Mouse (Mus musculus): ENCODE measurements around the gene Wdr11. TPM values are rescaled to one million over a fixed set of nuclear protein-coding genes. Genes with fewer than 3 reads are reported as not detected.

The Wdr11 gene
- total and polyA plus RNA-seq, 3 experiments = 24.8 to 37.6 (median 26.1) TPM

- H3K9me3 ChIP-seq (replicated peaks; ENCODE audit: low read length) = no peaks in the 10 kb centered on the region
- no peaks in the 10 kb centered on the region for H3K79me2 ChIP-seq (replicated peaks; ENCODE audit: control insufficient read depth, extremely low read depth, insufficient read depth, poor library complexity, severe bottlenecking)
- H3K9ac ChIP-seq (ENCODE audit: insufficient read depth, low read depth) = no peak overlapping the region
- H3K27me3 ChIP-seq (replicated peaks) = peaks cover 73% of the 10 kb centered on the region
- no peak overlapping the region for H3K4me3 ChIP-seq (replicated peaks in 1 of 3; ENCODE audit: low read depth in 2 of 3, low read length in 2 of 3, poor library complexity in 1 of 3)
- no peak for DNase-seq (ENCODE audit: extremely low read depth)
- no peak overlapping the region for H3K4me2 ChIP-seq (ENCODE audit: insufficient read depth, low read depth, poor library complexity, severe bottlenecking)
- H3K4me1 ChIP-seq (ENCODE audit: control insufficient read depth in 1 of 2, insufficient read depth in 2 of 2) = no peaks in the 10 kb centered on the region
- no peaks in the 10 kb centered on the region for H3K36me3 ChIP-seq (replicated peaks in 1 of 2; ENCODE audit: control insufficient read depth in 1 of 2, insufficient read depth in 1 of 2, low read length in 1 of 2)
- in situ Hi-C loops (cut with MboI; ENCODE audit: low pct_ligation_motif_present, low pct_unique_long_range_greater_than_20kb, low sequenced_read_pairs) = no loop called here
- dilution Hi-C loops (cut with MboI; ENCODE audit: extremely low pct_ligation_motif_present, extremely low pct_unique_long_range_greater_than_20kb, low sequenced_read_pairs) = no loop called here
- TF ChIP-seq CTCF (conservative IDR thresholded peaks at IDR 0.05 in 1 of 2, IDR thresholded peaks at IDR 0.05 in 1 of 2; ENCODE audit: low read depth in 2 of 2, low read length in 2 of 2) (no peak), PAX5 (IDR thresholded peaks at IDR 0.05; ENCODE audit: low read length) (no peak), MEF2A (IDR thresholded peaks at IDR 0.05; ENCODE audit: borderline replicate concordance, low read depth, low read length) (no peak)
- H3K27ac ChIP-seq (ENCODE audit: insufficient read depth, low read depth) = no peak overlapping the region
Observed at GRCm38 (mm10) chr7:129655604-129656226, 64.1 kb downstream of the Wdr11 start.

DNA sequence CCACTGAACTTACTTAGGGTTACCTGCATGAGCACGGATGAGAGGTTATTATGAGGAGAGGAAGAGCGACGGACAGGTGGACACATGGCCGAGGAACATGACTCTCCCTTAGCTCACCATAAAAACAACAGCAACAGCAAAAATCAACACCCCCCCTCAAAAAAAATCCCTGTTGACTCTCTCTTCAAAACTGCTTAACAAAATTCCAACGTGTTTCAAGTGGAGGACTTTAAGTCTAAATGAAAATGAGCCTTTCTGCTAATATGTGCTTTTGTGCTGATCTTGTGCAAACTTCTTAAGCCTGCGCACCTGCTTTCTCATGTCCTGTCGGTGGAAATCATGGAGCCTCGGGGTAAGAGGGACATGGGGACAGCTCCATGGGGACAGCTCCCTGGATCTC is 66.2 kb downstream of the Wdr11 start:
- no peak for TF ChIP-seq TBP (conservative IDR thresholded peaks at IDR 0.05; ENCODE audit: low read depth, low read length)
- no peak for TF ChIP-seq POLR2AphosphoS2 (IDR thresholded peaks at IDR 0.05; ENCODE audit: low read depth, low read length)
- no peak for TF ChIP-seq MEF2A (IDR thresholded peaks at IDR 0.05; ENCODE audit: borderline replicate concordance, low read depth, low read length)
- TF ChIP-seq MAX (IDR thresholded peaks at IDR 0.05; ENCODE audit: low read length) = no peak
- TF ChIP-seq MYC (IDR thresholded peaks at IDR 0.05; ENCODE audit: low read depth, low read length) = no peak
- TF ChIP-seq RAD21 (IDR thresholded peaks at IDR 0.05; ENCODE audit: low read depth, low read length) = no peak
- TF ChIP-seq POLR2A (IDR thresholded peaks at IDR 0.05; ENCODE audit: low read depth, low read length) = no peak
- no peak for TF ChIP-seq NRF1 (IDR thresholded peaks at IDR 0.05; ENCODE audit: low read depth, low read length)
- no peak for TF ChIP-seq TCF12 (IDR thresholded peaks at IDR 0.05; ENCODE audit: low read depth, low read length)
- TF ChIP-seq RCOR1 (conservative IDR thresholded peaks at IDR 0.05; ENCODE audit: low read depth, low read length) = no peak
- TF ChIP-seq JUND (conservative IDR thresholded peaks at IDR 0.05; ENCODE audit: low read depth, low read length) = no peak
- Histone ChIP-seq H3K27me3 (replicated peaks) (peaks cover 72% of the 10 kb centered on the region), H3K9ac (ENCODE audit: insufficient read depth, low read depth) (no peak overlapping the region), H3K9me3 (replicated peaks; ENCODE audit: low read length) (no peaks in the 10 kb centered on the region), H3K27ac (ENCODE audit: insufficient read depth, low read depth) (no peak overlapping the region), H3K79me2 (replicated peaks; ENCODE audit: control insufficient read depth, extremely low read depth, insufficient read depth, poor library complexity, severe bottlenecking) (no peaks in the 10 kb centered on the region), H3K4me3 (replicated peaks in 1 of 3; ENCODE audit: low read depth in 2 of 3, low read length in 2 of 3, poor library complexity in 1 of 3) (no peak overlapping the region), H3K4me2 (ENCODE audit: insufficient read depth, low read depth, poor library complexity, severe bottlenecking) (no peak overlapping the region), H3K36me3 (replicated peaks in 1 of 2; ENCODE audit: control insufficient read depth in 1 of 2, insufficient read depth in 1 of 2, low read length in 1 of 2) (no peaks in the 10 kb centered on the region), H3K4me1 (ENCODE audit: control insufficient read depth in 1 of 2, insufficient read depth in 2 of 2) (no peaks in the 10 kb centered on the region)
- in situ Hi-C loops (cut with MboI; ENCODE audit: low pct_ligation_motif_present, low pct_unique_long_range_greater_than_20kb, low sequenced_read_pairs) = no loop called here
- no peak for DNase-seq (ENCODE audit: extremely low read depth)
- dilution Hi-C loops (cut with MboI; ENCODE audit: extremely low pct_ligation_motif_present, extremely low pct_unique_long_range_greater_than_20kb, low sequenced_read_pairs) = no loop called here

- TF ChIP-seq KAT2A (IDR thresholded peaks at IDR 0.05; ENCODE audit: insufficient replicate concordance, low read length) (no peak), PAX5 (IDR thresholded peaks at IDR 0.05; ENCODE audit: low read length) (no peak), NRF1 (IDR thresholded peaks at IDR 0.05; ENCODE audit: low read depth, low read length) (no peak), RAD21 (IDR thresholded peaks at IDR 0.05; ENCODE audit: low read depth, low read length) (no peak), RCOR1 (conservative IDR thresholded peaks at IDR 0.05; ENCODE audit: low read depth, low read length) (no peak), HCFC1 (IDR thresholded peaks at IDR 0.05; ENCODE audit: low read depth, low read length) (no peak)
- H3K4me3 ChIP-seq (replicated peaks in 1 of 3; ENCODE audit: low read depth in 2 of 3, low read length in 2 of 3, poor library complexity in 1 of 3) = no peak overlapping the region
- H3K9ac ChIP-seq (ENCODE audit: insufficient read depth, low read depth) = no peak overlapping the region
- DNase-seq (ENCODE audit: extremely low read depth) = no peak
- H3K4me2 ChIP-seq (ENCODE audit: insufficient read depth, low read depth, poor library complexity, severe bottlenecking) = no peak overlapping the region
- no peaks in the 10 kb centered on the region for H3K9me3 ChIP-seq (replicated peaks; ENCODE audit: low read length)
- no peaks in the 10 kb centered on the region for H3K79me2 ChIP-seq (replicated peaks; ENCODE audit: control insufficient read depth, extremely low read depth, insufficient read depth, poor library complexity, severe bottlenecking)
- peaks cover 71% of the 10 kb centered on the region for H3K27me3 ChIP-seq (replicated peaks)
- dilution Hi-C loops (cut with MboI; ENCODE audit: extremely low pct_ligation_motif_present, extremely low pct_unique_long_range_greater_than_20kb, low sequenced_read_pairs) (no loop called here), in situ Hi-C loops (cut with MboI; ENCODE audit: low pct_ligation_motif_present, low pct_unique_long_range_greater_than_20kb, low sequenced_read_pairs) (no loop called here)
- H3K4me1 ChIP-seq (ENCODE audit: control insufficient read depth in 1 of 2, insufficient read depth in 2 of 2) = no peaks in the 10 kb centered on the region
- H3K27ac ChIP-seq (ENCODE audit: insufficient read depth, low read depth) = no peak overlapping the region
- no peaks in the 10 kb centered on the region for H3K36me3 ChIP-seq (replicated peaks in 1 of 2; ENCODE audit: control insufficient read depth in 1 of 2, insufficient read depth in 1 of 2, low read length in 1 of 2)
Observed at GRCm38 (mm10) chr7:129659755-129660154, 68.1 kb downstream of the Wdr11 start.
